Mouse (Mus musculus): ENCODE data around the gene B230219D22Rik.

DNA sequence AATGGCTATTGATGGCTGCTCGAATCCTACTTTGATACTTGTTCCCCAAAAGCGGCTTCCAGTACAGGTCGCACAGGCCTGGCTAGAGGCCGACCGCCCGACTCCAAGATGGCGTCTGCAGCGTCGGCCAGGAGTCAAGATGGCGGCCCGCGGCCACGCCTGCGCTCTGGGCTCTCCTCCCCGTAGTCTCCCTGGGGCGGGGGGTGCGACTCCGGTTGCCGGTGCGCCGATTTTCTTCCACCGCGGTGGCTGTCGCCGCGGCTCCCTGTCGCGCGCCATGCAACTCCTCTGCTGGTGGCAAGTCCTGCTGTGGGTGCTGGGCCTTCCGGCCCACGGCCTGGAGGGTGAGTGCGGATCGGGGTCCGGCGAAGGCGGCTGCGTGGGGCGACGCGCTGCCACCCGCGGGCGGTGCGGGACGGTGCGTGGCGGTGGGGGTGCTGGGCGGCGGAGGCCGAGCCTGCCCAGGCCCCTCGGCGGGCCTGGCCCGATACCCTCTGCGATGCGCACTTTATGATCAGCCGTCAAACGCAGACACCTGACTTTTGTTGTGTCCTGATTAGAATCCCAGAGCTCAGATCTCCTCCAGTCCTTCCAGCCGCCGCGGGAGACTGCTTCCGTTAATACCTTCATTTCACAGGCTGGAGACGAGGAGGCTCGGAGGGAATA lies 21.7 kb downstream of the B230219D22Rik start, which contains the start of gene Txndc15:
- TF ChIP-seq CTCF (IDR thresholded peaks at IDR 0.05; ENCODE audit: control insufficient read depth, insufficient read depth, insufficient read length) (no peak), MYOD1 (IDR thresholded peaks at IDR 0.05; ENCODE audit: control insufficient read depth, insufficient read length, low read depth) (no peak)
